Mouse (Mus musculus) kidney, adult 9 months (tissue): ENCODE measurements around the gene Prl6a1.

Source experiments
- DNase-seq: peaks from one replicate; pipeline ENCODE4 v3.0.0; 2022

Gene Prl6a1

DNA sequence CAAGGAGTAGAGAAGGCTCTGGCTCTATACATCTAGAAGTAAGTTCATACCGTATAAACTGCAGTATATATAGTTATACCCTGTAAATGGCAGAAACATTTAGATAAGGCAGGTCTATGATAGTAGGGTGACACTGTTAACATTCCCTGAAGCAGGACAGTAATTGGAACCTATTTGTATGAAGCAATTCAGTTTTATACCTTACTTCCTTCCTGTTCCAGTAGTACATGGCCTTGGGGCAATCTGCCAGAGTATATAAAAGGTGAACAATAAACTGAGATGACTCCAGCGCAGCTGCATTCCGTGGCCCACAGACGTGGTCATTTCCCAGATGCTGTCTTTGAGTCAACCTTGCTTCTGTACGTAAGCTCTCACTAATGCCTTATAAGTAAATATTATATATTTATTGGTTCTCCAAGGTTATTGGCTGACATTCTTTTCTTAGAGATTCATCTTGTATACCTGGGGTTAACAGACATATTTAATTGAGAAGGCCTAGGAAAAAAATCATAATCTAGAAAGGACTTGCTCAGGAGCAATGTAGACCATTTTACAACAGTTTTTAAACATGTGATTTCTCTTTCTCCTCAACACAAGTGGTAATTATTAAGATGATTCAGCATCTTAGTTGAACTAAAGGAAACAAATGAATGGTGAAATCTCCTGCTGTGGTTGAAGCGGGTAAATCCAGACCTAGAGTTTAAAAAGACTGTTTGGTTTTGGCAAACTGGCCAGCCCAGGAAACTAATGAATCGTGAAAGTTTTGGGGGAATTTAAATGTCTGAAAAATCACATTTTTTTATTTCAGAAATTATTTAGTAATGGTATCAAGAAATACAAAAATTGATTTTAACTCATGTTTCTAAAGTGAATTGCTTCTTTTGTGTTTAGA, at the start of gene Prl6a1:
Gene Prl6a1, plus strand, starts transcription at position 294 of the 892 bp plus-strand sequence.
- no peak for DNase-seq

DNA sequence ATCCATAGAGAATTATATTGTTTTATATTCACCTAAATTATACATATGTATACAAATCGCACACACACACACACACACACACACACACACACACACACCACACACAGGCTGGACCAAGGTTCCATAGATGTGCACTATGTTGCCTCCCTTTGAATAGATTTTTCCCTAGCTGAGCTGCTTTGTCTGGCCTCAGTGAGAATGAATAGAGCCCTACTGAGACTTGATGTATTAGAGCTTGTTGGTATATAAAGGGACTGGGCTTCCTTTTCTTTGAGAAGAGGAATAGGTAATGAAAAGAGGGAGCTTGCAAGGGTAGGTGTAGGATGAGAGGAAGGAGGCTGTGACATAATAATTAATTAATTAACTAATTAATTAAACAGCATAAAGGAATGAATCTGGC, 22.6 kb downstream of the Prl6a1 start:
- DNase-seq: no peak

DNA sequence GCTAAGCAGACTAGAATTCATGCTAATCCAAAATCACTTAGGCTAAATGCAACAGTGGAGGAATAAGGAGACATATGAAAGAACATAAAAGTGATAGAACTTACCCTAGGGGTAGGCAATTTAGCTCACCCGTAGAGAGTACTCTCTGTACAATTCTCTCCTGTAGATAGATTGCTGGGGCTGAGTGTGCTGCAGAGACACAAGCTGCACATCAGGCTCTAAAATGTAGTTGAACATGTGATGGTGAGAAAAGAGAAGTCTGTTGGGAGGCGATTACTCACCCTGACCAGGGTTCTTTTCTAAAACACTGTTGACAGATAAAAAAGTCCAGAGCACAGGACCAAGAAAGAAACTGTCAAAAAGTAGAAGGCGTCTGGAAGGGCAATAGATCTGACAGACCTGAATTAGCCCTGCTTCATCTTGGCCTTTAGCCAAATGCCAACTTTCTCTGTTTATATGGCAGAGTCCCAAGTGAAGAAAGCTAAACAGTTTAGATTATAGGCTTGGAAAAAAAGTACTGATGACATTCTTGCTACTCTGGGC, 30.4 kb downstream of the Prl6a1 start:
- no peak for DNase-seq

DNA sequence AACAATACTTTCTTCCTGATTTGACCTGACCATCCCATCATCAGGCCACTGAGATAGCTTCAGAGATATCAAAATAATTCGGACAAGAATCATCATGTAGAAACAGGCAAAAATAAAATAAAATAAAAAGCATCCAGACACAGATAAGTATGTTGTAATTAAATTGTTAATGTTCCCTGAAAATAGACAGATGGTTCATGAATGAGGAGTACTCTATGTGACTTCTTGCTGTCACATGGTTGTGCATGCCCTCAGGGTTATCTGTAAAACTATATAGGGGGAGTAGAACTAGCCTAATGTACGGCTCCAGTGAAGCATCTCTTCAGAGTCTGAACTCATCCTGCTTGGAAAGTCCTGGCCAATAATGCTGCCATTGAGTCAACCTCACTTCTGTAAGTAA, 32.9 kb downstream of the Prl6a1 start, which contains the start of gene Prl8a2:
Gene Prl8a2, plus strand, starts transcription at position 301 of the 400 bp plus-strand sequence.
- no peak for DNase-seq
